Mouse (Mus musculus) T-cell, adult 2 months (primary cell): ENCODE measurements around the gene Mis12.

ENCODE experiments used
- DNase-seq: peaks from one replicate; pipeline ENCODE4 v3.0.0; 2022; ENCODE audit warnings: low spot score

The Mis12 gene

DNA sequence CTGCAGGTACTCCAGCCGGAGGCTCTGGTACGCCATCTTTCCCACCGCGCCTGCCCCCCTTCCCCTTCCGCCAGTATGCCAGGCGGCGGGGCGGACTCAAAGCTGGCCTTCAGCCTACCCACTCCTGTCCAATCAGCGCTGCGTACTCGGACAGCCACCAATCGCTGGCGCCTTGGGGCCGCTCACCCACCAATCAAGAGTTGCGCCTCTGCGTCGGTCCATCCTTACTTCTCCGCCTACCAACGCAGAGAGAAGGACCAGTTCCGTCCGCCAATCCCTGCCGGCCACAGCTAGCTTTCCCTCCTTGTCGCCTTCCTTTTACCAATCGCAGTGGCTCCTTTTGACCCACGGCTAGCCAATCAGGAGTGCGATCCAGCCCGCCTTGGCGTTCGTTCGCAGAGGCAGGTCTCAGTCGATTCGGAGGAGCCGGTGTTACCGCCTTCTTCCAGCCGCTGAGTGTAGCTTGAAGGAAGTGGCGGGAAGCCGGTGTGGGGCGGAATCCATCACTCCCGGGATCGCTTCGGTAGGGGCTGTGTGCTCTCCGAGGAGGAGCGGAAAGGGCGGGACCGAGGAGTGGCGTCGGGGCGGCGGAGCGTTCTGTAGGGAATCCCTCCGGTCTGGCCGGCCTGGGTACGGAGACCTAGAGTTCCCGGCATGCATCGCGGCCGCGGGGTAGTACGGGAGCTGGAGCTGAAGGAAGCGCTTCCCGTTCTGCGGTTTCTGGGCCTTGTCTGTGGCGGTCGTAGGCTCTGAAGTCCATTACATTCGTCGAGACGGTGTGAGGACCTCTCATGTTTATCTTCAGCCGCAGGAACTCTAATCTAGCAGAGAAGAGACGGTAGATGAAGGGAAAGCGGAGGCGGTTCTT is at the start of gene Mis12, which contains the start of gene Derl2:
Mis12 (plus strand) TSS at position 411 of the 868 bp plus-strand sequence.
Derl2 (minus strand) TSS at position 641 of the 868 bp plus-strand sequence.
- peak; percentile 99 for DNase-seq

DNA sequence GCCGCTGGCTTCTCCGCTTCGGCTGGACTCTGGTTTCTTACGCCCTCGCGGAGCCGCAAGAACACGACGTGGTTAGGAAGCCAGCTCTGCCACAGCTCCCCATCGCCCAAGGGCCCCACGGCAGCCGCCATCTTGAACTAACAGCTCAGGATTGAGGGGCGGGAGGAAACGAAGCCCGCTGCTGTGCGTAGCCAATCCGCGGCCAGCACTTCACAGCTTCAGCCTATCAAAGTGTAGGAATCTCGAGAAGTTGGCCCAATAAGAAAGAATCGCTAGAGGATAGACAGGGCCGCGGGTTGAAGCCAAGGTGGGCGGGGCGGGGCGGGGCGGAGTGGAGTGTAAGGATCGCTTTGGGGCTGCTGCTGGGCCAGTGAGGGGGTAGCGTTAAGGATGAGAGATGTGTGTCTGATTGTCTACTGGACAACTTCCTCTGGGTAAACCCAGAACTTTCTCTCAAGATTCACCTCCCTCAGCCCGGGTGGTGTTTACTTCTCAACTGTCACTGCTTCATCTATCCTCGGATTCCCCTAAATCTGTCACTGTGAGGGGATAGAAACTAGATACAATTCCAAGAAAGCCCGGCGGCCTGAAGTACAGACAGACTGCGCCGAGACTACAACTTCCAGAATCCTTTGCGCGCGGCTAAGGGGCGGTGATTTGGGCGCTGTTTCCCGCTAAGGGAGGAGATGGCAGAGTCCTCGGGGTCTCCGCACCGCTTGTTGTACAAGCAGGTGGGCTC is 49.4 kb upstream of the Mis12 start, which contains the start of the genes Nup88 and Rpain:
Nup88 (minus strand) TSS at position 153 of the 739 bp plus-strand sequence.
Rpain (plus strand) TSS at position 393 of the 739 bp plus-strand sequence.
- DNase-seq = peak; percentile 93

DNA sequence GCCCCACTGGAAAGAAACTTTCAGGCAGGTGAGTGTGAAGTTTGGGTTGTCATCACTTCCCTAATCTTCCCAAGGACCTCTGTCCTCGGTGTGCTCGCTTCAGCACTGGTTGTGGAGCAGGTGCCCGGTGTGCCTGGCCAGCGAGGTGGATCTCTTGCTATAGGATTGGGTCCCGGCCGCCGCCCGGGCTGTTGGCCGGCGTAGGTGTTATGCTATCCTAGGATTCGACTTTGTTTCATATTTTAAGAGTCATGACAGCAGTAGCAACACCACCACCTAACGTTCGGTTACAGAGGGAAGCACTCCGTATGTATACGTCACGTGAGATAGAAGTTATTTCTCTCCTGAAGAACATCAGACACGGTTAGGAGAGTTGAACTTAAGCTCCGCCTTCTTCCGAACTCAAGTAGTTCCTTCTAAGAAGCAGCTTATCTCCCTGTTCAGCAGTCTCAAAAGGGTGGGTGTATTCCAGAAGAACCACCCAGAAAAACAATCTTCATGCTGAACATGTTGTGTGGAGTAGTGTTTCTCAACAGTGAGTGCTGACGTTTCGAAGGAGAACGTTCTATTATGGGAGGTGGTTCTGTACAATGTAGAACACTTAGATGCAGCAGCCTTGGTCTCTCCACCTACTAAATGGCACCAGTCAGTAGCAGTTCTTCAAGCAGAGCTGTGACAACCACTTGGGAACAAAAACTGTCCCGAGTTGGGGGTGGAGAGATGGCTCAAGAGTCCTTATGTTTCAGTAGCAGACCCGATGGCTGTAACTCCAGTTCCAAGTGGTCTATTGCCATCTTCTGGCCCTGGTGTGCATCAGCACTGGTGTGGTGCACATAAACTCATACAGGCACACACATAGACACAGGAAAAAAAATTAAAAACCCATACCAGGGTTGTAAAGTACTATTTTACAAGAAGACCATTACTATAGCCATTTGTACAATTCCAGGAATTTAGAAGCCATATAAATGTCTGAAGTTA is 48.6 kb upstream of the Mis12 start:
- DNase-seq = peak; percentile 49

- no peak for DNase-seq
These were observed 46.8 kb upstream of the Mis12 start for GRCm38 (mm10) chr11:70972586-70972985.

DNA sequence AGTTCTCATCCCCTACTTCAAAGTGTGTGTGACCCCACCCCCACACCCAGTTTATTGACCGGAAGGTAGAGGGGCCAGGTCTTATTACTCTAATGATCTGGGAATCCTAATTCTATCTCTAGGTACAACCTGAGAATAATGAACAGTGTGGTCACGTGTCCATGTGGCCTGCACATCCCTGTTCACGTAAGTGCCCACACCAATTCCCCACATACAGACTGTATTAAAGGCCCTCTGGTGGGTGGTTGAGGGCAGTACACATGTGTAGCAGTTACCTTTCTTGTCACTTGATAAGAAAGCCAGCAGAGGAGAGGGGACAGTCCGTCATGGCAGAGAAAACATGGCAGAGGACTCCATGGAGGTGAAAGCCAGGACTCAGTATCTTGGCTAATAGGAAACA is 45.5 kb upstream of the Mis12 start:
- DNase-seq = peak; percentile 22

- no peak for DNase-seq
These were observed 44.2 kb upstream of the Mis12 start for GRCm38 (mm10) chr11:70975193-70975592.

GRCm38 (mm10) chr11:70977293-70977692 is 42.1 kb upstream of the Mis12 start:
- no peak for DNase-seq

DNA sequence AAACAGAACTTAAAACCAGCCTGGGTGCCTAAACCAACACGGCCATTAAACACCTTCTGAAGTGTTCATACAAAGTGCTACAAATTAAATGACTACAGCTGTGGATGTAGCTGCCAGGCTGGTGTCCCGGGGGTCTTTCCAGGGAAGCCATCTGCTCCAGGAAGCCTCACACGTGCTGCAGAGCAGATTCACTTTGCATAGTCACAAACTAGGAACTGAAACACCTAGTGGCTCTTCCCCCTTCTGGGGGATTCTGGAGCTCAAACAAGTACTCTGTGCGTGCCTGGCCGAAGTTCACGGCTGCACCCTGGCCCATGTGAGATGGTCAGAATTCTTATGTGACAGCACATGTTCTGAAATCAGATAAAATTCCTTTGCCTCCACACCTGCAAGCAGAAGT is 39.2 kb upstream of the Mis12 start:
- DNase-seq = no peak

DNA sequence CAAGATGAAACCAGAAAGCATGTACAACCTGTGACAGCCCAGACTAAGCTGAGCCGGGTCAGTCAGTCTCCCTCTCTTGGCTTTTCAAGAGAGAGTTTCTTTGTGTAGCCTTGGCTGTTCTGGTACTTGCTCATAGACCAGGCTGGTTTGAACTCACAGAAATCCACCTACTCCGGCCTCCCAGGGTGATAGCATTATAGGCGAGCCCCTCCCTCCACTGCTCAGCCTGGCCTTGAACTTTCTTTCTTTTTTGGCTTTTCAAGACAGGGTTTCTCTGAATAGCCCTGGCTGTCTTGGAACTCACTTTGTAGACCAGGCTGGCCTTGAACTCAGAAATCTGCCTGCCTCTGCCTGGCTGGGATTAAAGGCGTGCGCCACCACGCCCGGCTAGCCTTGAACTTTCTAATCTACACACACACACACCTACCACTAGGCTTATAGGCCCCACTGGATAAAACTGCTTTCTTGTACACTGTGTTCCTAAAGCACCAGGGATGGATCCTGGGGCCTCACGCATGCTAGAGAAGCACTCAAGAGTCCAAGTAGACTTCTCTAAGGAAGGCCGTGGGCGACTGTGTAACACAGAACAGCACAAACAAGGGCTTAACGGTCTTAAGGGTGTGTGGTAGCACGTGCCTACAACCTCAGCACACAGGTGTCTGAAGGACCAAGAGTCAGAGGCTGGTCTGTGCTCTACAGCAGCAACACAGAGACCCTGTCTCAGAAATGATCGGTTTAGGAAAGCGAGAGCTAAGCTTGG is 38.5 kb upstream of the Mis12 start:
- no peak for DNase-seq

- DNase-seq = no peak
These were observed 37.4 kb upstream of the Mis12 start for GRCm38 (mm10) chr11:70982030-70982429.

GRCm38 (mm10) chr11:70982557-70983228 is 36.7 kb upstream of the Mis12 start, which contains the start of gene C1qbp:
Gene C1qbp, minus strand, starts transcription at chr11:70983026.
- peak; percentile 90 for DNase-seq

DNA sequence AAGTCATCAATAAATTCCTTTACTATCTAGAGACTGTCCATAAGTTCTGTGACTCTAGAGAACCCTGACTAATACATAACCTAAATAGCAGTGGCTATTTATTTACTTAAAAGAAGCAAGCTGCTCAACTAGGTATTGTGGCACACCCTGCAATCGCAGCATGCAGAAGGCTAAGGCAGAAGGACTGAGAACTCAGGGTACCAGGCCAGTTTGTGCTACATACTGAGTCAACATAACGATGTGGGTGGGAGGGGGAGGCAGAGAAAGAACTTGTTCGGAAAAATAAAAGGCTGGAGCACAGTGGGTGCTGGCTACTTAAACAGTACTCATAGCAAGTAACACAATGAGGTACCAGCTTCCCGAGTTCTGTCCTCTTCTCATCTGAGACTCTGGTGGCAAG is 18.2 kb upstream of the Mis12 start:
- DNase-seq = no peak

- no peak for DNase-seq
These were observed 15.6 kb upstream of the Mis12 start for GRCm38 (mm10) chr11:71003611-71004315.

- peak; percentile 95 for DNase-seq
These were observed 15.1 kb upstream of the Mis12 start, which contains the start of gene Dhx33 for GRCm38 (mm10) chr11:71004316-71004773. Gene Dhx33, minus strand, starts transcription at chr11:71004437.

DNA sequence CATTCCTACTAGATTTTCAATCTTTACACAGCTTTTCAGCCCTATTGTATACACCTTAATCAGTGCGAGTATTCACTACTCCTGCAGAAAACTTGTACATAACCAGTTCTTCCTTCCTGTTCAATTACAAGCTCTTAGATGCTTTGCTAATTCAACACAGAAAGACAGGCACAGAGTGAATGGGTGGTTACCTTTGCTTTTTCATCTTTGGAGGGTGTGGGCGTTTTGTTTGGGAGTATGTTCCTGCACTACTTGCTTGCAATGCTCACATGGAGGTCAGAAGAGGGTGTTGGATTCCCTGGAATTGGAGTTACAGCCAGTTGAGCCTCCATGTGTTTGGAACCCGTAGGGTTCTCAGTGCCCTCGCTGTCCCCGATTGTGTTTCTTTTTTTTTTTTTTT is 14.4 kb upstream of the Mis12 start:
- DNase-seq = no peak

GRCm38 (mm10) chr11:71007026-71007425 is 12.4 kb upstream of the Mis12 start:
- DNase-seq = no peak

DNA sequence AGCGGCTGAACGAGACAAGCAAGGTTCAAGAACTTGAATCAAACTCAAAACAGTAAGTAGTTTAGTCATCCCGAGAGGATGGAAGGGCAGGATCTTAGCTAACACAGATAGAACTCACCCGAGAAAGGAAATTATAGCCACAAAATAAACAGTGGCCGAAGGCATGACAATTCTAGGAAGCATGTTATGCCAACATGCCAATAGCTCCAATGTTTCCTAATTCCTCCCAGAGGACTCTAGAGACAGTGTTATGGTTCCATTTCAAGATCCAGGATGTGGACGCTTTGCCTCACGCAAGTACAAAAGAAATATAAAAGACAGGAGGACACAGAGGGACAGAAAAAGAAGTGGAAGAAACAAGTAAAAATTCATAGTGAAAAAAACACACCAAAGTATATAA is 11.6 kb upstream of the Mis12 start:
- DNase-seq = no peak

DNA sequence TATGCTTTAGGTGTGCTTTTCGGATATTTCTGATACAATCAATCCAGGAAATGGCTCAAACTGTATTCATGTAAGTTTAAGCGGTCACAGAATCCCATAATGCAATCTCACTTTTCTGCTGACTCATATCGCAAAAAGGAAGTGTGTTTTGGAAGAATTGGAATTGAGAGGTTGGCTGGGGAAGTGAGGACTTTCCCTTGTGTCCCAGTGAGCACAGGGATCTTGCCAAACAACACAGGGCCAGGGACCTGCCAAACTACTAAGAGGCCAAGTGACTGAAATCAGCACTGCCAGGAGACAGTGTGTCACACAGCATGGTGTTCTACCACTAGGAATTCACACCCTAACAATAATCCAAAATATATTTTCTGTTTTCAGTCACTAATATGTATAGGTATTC is 11.1 kb upstream of the Mis12 start:
- DNase-seq = no peak

- no peak for DNase-seq
These were observed 6.7 kb upstream of the Mis12 start for GRCm38 (mm10) chr11:71012743-71013142.
